Mouse (Mus musculus) hindlimb bud, embryonic 11.5 days (tissue): ENCODE results near the gene Card9.

Experiments used
- DNase-seq: peaks from one replicate; pipeline ENCODE4 v3.0.0-alpha.2; 2012; ENCODE audit warnings: low read depth, low spot score; ENCODE audit errors: extremely low spot score

Gene Card9

GRCm38 (mm10) chr2:26306702-26307101 lies 54.0 kb downstream of the Card9 start:
- no peak for DNase-seq

DNA sequence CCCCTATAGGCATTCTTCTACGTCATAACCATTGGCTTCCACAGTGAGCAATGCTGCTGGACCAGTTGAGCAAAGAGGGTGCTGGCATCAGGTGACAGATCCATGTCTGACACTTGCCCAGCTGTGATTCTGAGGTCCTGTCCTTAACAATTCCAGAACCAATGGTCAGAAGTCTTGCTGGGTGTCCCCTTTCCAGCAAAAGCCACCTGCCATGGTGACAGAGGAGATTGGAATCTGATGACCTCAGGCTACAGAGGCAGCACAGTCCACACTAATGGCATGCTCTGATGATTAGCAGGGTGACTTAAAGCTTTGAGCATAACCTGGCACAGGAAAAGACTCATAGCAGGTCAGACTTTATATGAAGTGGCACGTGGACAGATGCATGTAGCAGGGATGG lies 55.2 kb downstream of the Card9 start:
- DNase-seq, result no peak

DNA sequence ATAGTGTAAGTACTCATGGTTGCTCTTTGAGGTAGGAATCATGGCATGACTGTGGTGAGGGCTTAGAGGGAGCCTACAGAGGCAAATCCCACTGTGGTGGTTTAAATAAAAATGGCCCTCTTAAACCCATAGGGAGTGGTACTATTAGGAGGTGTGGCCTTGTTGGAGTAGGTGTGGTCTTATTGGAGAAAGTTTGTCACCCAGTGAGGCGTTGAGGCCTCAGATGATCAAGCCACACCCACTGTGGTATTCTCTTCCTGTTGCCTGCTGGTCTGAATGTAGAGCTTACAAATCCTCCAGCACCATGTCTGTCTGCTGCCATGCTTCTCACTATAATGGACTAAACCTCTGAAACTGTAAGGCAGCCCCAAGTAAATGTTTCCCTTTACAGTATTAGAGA lies 56.0 kb downstream of the Card9 start:
- DNase-seq, result no peak
